Mouse (Mus musculus) kidney, adult 2 months (tissue): ENCODE results near the gene Ccdc78. TPM values are rescaled to one million over a fixed set of nuclear protein-coding genes. Genes with fewer than 3 reads are reported as not detected.

Source experiments
- DNase-seq: peaks from one replicate; pipeline ENCODE4 v3.0.0; 2021
- H3K27ac ChIP-seq: fragments of 200-500 bp; 2 replicates; pipeline ENCODE4 v1.5.1; 2012; ENCODE audit warnings: low read depth, low read length, control low read depth, inconsistent platforms; ENCODE audit not compliant: insufficient read depth
- H3K27me3 ChIP-seq: fragments of 200-500 bp; replicated peaks from 2 replicates; pipeline ENCODE4 v1.6.1; 2012; ENCODE audit warnings: mild to moderate bottlenecking, moderate library complexity, low read length, inconsistent platforms; ENCODE audit not compliant: control insufficient read depth, insufficient read depth
- H3K36me3 ChIP-seq: fragments of 200-500 bp; 2 replicates; pipeline ENCODE4 v1.6.1; 2012; ENCODE audit warnings: mild to moderate bottlenecking, moderate library complexity, low read length, inconsistent platforms; ENCODE audit not compliant: control insufficient read depth, insufficient read depth
- H3K4me1 ChIP-seq: fragments of 200-500 bp; 2 replicates; pipeline ENCODE4 v1.6.1; 2011; ENCODE audit warnings: low read length; ENCODE audit not compliant: control insufficient read depth, insufficient read depth
- H3K4me3 ChIP-seq: fragments of 200-500 bp; 2 replicates; pipeline ENCODE4 v1.5.1; 2011; ENCODE audit warnings: mild to moderate bottlenecking, low read depth, low read length, control low read depth; ENCODE audit not compliant: insufficient read depth
- CTCF ChIP-seq: fragments of 200-500 bp; conservative IDR thresholded peaks from 2 replicates; pipeline ENCODE4 v1.5.1; 2011; ENCODE audit warnings: low read depth, mild to moderate bottlenecking, control low read depth, low read length, moderate library complexity, mixed read lengths; ENCODE audit not compliant: insufficient read depth, insufficient read length
- POLR2A ChIP-seq: fragments of 200-500 bp; IDR thresholded peaks from one replicate; pipeline ENCODE4 v1.6.1; 2011; ENCODE audit warnings: low read depth, low read length, control low read depth
- WGBS: fragments of 180-500 bp; shearing (Covaris S2); methylation state at CpG from one replicate; pipeline ENCODE4 v1.1.7; 2018; 5-methylcytosine and 5-hydroxymethylcytosine counted together
- polyA plus RNA-seq: library from polyadenylated mRNA; depleted of rRNA; stranded (reverse); fragments of >200 nt; gene quantifications from 2 replicates; pipeline ENCODE4 v1.2.3, GENCODE M21; 2012

Ccdc78 gene
- polyA plus RNA-seq, 1 experiment, result 0.06 TPM

DNA sequence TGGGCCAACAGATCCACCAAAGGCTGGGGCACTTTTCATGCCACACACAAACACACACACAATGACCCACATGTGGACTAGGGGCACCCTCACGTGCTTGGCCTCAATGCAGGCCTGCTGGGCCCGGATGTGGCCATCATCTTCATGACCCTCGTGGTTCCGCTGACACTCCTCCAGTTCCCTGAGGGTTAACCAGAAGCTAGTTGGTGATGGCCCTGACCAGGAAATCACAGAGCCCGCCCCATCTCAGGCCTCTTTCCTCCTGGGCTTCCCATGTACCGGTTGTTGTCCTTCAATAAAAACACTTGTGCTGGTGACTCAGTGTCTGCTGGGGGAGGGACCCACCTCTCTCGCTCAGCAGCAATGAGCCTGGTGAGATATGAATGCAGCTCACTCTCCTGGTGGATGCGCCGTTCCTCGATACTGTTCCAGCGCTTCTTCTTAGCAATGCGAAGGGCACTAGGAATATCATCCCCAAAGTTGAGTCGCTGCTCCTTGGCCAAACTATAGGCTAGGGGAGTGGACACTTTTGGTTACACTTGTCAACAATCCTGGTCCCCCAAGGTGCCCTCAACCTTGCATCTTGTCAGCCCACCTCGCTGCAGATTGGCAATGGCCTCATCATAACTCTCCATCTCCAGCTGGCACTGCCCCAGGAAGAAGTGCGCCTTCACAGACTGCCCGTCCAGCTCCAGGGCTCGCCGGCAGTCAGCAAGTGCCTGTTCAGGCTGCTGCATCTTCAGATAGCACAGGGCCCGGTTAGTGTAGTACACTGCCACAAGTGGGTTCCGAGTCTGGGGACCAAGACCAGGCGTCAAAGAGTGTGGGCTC is 45.3 kb downstream of the Ccdc78 start:
- H3K36me3 ChIP-seq, result no peaks in the 10 kb centered on the region
- 37% methylated on average over 21 of the region's 21 CpGs for WGBS
- no peak overlapping the region for H3K27ac ChIP-seq

GRCm38 (mm10) chr17:25832436-25833290 is 46.3 kb downstream of the Ccdc78 start:
- Histone ChIP-seq H3K4me1 (peaks cover 34% of the 10 kb centered on the region), H3K36me3 (no peaks in the 10 kb centered on the region), H3K27me3 (no peaks in the 10 kb centered on the region), H3K4me3 (peak overlapping the region; percentile 76), H3K27ac (peak overlapping the region; percentile 99)
- under 1% methylated on average over 76 of the region's 77 CpGs for WGBS
- TF ChIP-seq CTCF (no peak), POLR2A (peak; percentile 27)
- DNase-seq, result peak; percentile 100

More for the DNA sequence above, 45.3 kb downstream of the Ccdc78 start:
- peaks cover 34% of the 10 kb centered on the region for H3K4me1 ChIP-seq
- peak; percentile 49 for DNase-seq
- H3K4me3 ChIP-seq, result peak overlapping the region; percentile 76
- TF ChIP-seq POLR2A, result no peak
- no peak for TF ChIP-seq CTCF
- no peaks in the 10 kb centered on the region for H3K27me3 ChIP-seq

- H3K4me3 ChIP-seq, result peak within 1 kb of the TSS; percentile 76
- no peaks in the 10 kb centered on the region for H3K27me3 ChIP-seq
- TF ChIP-seq POLR2A (peak; percentile 69), CTCF (no peak)
- peaks cover 37% of the 10 kb centered on the region for H3K4me1 ChIP-seq
- no peaks in the 10 kb centered on the region for H3K36me3 ChIP-seq
- peak within 1 kb of the TSS; percentile 99 for H3K27ac ChIP-seq
- under 1% methylated on average over 24 of the region's 24 CpGs for WGBS
- peak; percentile 98 for DNase-seq
Observed at GRCm38 (mm10) chr17:25833291-25833663, 46.9 kb downstream of the Ccdc78 start, which contains the start of gene Stub1. Stub1 (minus strand) TSS chr17:25833404.

- Histone ChIP-seq H3K36me3 (no peaks in the 10 kb centered on the region; the same call in 1 of the 2 replicates), H3K4me1 (peaks cover 38% of the 10 kb centered on the region), H3K27ac (peak overlapping the region; percentile 99), H3K27me3 (no peaks in the 10 kb centered on the region), H3K4me3 (peak overlapping the region; percentile 74)
- DNase-seq, result peak; percentile 91
- WGBS, result 11% methylated on average over 6 of the region's 6 CpGs
- TF ChIP-seq CTCF (no peak), POLR2A (no peak)
Observed at GRCm38 (mm10) chr17:25833961-25834594, 47.7 kb downstream of the Ccdc78 start.

DNA sequence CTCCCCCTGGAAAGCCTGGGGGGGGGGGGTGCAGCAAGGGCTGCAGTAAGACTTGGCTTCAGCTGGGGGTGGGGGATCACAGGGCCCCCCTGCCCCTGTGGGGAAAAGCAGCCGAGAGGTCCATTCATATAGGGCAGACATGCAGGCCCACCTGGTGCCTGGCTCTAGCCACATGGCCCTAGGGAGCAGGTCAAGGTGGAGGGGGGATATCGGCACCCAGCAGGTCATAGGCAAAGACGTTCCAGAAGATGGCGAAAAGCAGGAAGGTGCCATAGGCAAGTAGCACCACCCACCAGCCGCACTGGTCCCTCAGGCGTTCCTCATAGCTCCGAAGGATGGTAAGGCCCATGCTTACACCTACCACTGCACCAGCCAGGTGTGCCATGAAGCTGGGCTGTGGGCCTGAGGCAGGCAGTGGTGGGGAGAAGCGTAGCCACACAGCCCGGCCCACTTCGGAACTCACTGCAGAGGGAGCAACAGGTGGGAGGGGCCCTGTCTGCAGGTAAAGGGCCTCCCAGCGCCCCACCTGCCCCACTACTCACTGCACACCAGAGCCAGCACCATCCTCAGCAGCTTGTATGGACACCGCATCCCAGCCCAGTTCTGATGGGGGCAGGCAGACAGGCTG is 48.3 kb downstream of the Ccdc78 start:
- H3K36me3 ChIP-seq, result no peaks in the 10 kb centered on the region; the same call in 1 of the 2 replicates
- TF ChIP-seq CTCF (no peak), POLR2A (no peak)
- peak; percentile 12 for DNase-seq
- 41% methylated on average over 12 of the region's 12 CpGs for WGBS
- H3K4me3 ChIP-seq, result peak overlapping the region; percentile 74
- no peaks in the 10 kb centered on the region for H3K27me3 ChIP-seq
- H3K4me1 ChIP-seq, result peaks cover 38% of the 10 kb centered on the region
- peak overlapping the region; percentile 8; the same call in 1 of the 2 replicates for H3K27ac ChIP-seq

DNA sequence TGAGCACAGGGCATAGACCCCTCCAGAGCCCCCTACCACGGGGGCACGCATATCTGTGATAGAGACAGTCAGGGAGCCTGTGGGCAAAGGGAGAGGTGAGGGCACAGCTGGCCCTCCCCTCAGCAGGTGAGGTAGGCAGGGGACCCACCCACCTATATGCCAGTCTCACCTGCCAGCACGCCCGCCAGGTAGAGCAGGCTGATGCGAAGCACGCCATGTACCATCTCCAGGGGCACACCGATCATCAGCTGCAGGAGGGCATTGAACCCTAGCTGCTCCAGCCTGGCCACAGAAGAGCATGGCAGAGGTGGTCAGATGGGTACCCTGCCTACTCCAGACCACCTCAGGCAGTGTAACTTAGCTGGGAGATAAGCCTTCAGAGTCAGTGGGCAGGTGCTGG is 48.9 kb downstream of the Ccdc78 start:
- peak overlapping the region; percentile 74; the same call in 1 of the 2 replicates for H3K4me3 ChIP-seq
- TF ChIP-seq POLR2A, result no peak

More for the DNA sequence above, 48.9 kb downstream of the Ccdc78 start:
- Histone ChIP-seq H3K27ac (no peak overlapping the region), H3K36me3 (no peaks in the 10 kb centered on the region; the same call in 1 of the 2 replicates), H3K27me3 (no peaks in the 10 kb centered on the region), H3K4me1 (peaks cover 38% of the 10 kb centered on the region)
- DNase-seq, result peak; percentile 14
- WGBS, result 60% methylated on average over 7 of the region's 7 CpGs
